Mouse (Mus musculus) 3T3-L1 (cell line): ENCODE measurements around the gene Ybx3.

Source experiments
- DNase-seq: peaks from one replicate; pipeline ENCODE4 v3.0.0-alpha.2; 2015; ENCODE audit warnings: low read depth, low spot score

The Ybx3 gene

GRCm38 (mm10) chr6:131327076-131327475, 61.2 kb downstream of the Ybx3 start:
- no peak for DNase-seq

GRCm38 (mm10) chr6:131321854-131322639, 66.2 kb downstream of the Ybx3 start:
- peak; percentile 38 for DNase-seq

- peak; percentile 83 for DNase-seq
Measured at GRCm38 (mm10) chr6:131316155-131317101, 71.8 kb downstream of the Ybx3 start.
